Mouse (Mus musculus) left cerebral cortex, postnatal 10 days (tissue): ENCODE results near the gene Sult2a5. TPM values are rescaled to one million over a fixed set of nuclear protein-coding genes. Genes with fewer than 3 reads are reported as not detected.

ENCODE experiments used
- DNase-seq, 2 experiments: peaks; one replicate each; pipeline ENCODE4 v3.0.0; 2021 to 2022; ENCODE audit warnings: low spot score in 2 of 2, mixed read lengths in 1 of 2; ENCODE audit errors: extremely low spot score in 1 of 2
- intact Hi-C: fragments of 180-260 bp; cut with DNase I; formaldehyde crosslinking; loops from one replicate; pipeline ENCODE4 v1.15.1; 2025
- total RNA-seq, 2 experiments: library from RNA; stranded (reverse); gene quantifications; 2 replicates each; pipeline ENCODE4 v1.2.3; 2021

Sult2a5 gene
- not detected for total RNA-seq

GRCm38 (mm10) chr7:13623667-13624066, at the start of gene Sult2a5:
Gene Sult2a5 (plus strand): TSS chr7:13623967.
- intact Hi-C loops, result no loop called here
- no peak for DNase-seq

Other genes with a start within 250 kb of the Sult2a5 start
- gene Cabp5, start 225.8 kb upstream of the Sult2a5 start, total RNA-seq, result under 1 TPM; 0.56 to 0.59 TPM
- gene Bsph1, start 173.1 kb upstream of the Sult2a5 start, total RNA-seq, result not detected
- not detected for gene Bsph2, start 52.9 kb upstream of the Sult2a5 start, total RNA-seq
- not detected for gene Sult2a2, start 109.5 kb downstream of the Sult2a5 start, total RNA-seq
- not detected for gene Sult2a1, start 213.4 kb downstream of the Sult2a5 start, total RNA-seq